Mouse (Mus musculus) embryonic stem cell, embryonic (primary cell): ENCODE measurements around the gene Psmd13.
"Not testable (repeated sequence)": the region's sequence is repeated elsewhere in the genome, so short reads cannot be mapped to it uniquely, and the experiment has no call there.

Experiments
- CTCF ChIA-PET, 4 experiments: fragments of 300-600 bp in 2 of 4; fragments of 350-600 bp in 2 of 4; sonication (Branson Sonifier 250); formaldehyde crosslinking; loops; one replicate each; lab custom pipeline; 2022; ENCODE audit warnings: inconsistent platforms in 2 of 4; lab: Charles Lee
- POLR2A ChIA-PET, 4 experiments: fragments of 300-600 bp in 2 of 4; fragments of 350-600 bp in 2 of 4; sonication (Branson Sonifier 250); formaldehyde crosslinking; loops; one replicate each; lab custom pipeline; 2022; ENCODE audit warnings: antibody characterized with exemption in 4 of 4, inconsistent platforms in 1 of 4; lab: Charles Lee

Gene Psmd13

GRCm38 (mm10) chr7:140879355-140879754 is 2.4 kb upstream of the Psmd13 start:
- POLR2A ChIA-PET: interaction anchor here in 1 of 4 experiments (2.0 kb wide), 1 partner anchor 10 kb away, joined by 6 read pairs; no protein-coding TSS in a partner anchor
- CTCF ChIA-PET: no interaction called here

DNA sequence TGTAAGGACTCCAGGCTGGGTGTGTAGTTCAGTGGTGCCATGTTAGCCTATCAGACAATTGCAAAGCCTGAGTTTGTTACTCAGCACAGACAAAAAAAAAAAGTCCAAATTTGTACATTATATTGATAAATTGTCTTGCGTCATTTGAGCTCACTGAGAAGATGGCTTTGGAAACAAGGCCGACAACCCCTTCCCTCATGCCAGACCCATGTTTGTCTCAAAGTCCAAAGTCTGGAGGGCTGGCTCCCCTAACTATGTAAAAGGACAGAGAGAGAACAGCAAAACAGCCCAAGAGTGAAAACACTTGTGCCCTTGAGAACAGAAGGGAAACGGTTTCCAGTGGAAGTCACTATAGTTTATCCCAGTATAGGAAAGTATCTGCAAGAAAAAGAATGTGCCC is 1.3 kb upstream of the Psmd13 start:
- CTCF ChIA-PET: interaction anchor here in 2 of 4 experiments (0.6 to 1.0 kb wide), 2 partner anchors 12 to 61 kb away, joined by 3 read pairs; partner anchors contain the start of gene Pgghg (in 1 of the 2)
- POLR2A ChIA-PET: interaction anchor here (0.6 to 3.1 kb wide), 25 partner anchors 8 to 1232 kb away, joined by 3 to 35 read pairs (median 5); partner anchors contain the start of genes Gm45785 (in 3 of the 4), Bet1l (in 2 of the 4), Ric8a (in 2 of the 4) and Echs1 (in 1 of the 4)

GRCm38 (mm10) chr7:140880865-140881515 is 778 bp upstream of the Psmd13 start:
- ChIA-PET CTCF (interaction anchor here in 2 of 4 experiments (0.6 to 1.9 kb wide), 3 partner anchors 12 to 60 kb away, joined by 3 to 9 read pairs (median 3); partner anchors contain the start of gene Pgghg (in 1 of the 2)), POLR2A (interaction anchor here (0.6 to 3.1 kb wide), 33 partner anchors 9 to 1233 kb away, joined by 3 to 35 read pairs (median 5); partner anchors contain the start of genes Gm45785 (in 3 of the 4), Bet1l (in 2 of the 4), Ric8a (in 2 of the 4) and Echs1 (in 1 of the 4))

DNA sequence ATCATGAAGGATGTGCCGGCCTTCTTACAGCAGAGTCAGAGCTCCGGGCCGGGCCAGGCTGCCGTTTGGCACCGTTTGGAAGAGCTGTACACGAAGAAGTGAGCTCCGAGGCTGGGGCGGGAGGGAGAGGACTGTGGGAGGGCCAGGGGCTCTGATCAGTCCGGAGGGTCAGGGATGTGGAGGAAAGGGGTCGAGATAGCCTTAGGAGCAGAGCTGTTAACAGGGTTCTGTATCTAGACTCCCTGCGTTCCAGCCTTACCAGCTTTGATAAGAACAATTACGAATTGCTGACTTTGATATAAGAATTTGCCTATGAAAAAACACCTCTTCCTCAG is 668 bp downstream of the Psmd13 start:
- ChIA-PET POLR2A (interaction anchor here (0.5 to 3.1 kb wide), 32 partner anchors 9 to 766 kb away, joined by 3 to 35 read pairs (median 3); partner anchors contain the start of genes Gm45785 (in 3 of the 4), Ric8a (in 3 of the 4), Bet1l (in 2 of the 4) and Zfp941 (in 2 of the 4)), CTCF (interaction anchor here in 3 of 4 experiments (0.5 to 1.9 kb wide), 6 partner anchors 21 to 694 kb away, joined by 3 to 9 read pairs (median 3); no protein-coding TSS in a partner anchor)

DNA sequence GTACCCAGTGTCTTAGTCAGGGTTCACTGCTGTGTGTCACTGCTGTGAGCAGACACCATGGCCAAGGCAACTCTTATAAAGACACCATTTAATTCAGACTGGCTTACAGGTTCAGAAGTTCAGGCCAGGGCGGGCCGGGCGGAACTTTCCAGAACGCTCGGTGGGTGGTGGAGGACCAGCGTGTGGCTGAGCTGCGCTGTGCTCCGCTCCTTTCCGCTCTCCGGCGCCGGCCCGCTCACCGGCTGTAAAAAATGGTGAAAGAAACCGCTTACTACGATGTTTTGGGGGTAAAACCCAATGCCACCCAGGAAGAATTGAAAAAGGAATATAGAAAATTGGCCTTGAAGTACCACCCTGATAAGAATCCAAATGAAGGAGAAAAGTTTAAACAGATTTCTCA is 8.9 kb downstream of the Psmd13 start:
- CTCF ChIA-PET: not testable (repeated sequence)
- POLR2A ChIA-PET: interaction anchor here in 2 of 4 experiments (1.4 to 1.7 kb wide), 3 partner anchors 10 to 179 kb away, joined by 3 to 6 read pairs (median 3); no protein-coding TSS in a partner anchor

GRCm38 (mm10) chr7:140894031-140894430 is 12.3 kb downstream of the Psmd13 start:
- ChIA-PET POLR2A (interaction anchor here in 3 of 4 experiments (0.7 to 2.0 kb wide), 9 partner anchors 9 to 73 kb away, joined by 3 to 6 read pairs (median 4); partner anchors contain the start of genes Bet1l (in 2 of the 3), Psmd13 (in 1 of the 3), Ric8a (in 1 of the 3) and Sirt3 (in 1 of the 3)), CTCF (interaction anchor here in 1 of 4 experiments (0.9 to 1.2 kb wide), 2 partner anchors 10 to 15 kb away, joined by 4 read pairs; no protein-coding TSS in a partner anchor)

- ChIA-PET POLR2A (interaction anchor here in 3 of 4 experiments (0.6 to 2.0 kb wide), 10 partner anchors 9 to 74 kb away, joined by 3 to 6 read pairs (median 4); partner anchors contain the start of genes Bet1l (in 3 of the 3), Ric8a (in 2 of the 3), Psmd13 (in 1 of the 3) and Sirt3 (in 1 of the 3)), CTCF (interaction anchor here in 1 of 4 experiments (0.9 to 1.2 kb wide), 2 partner anchors 9 to 14 kb away, joined by 4 read pairs; no protein-coding TSS in a partner anchor)
Observed at GRCm38 (mm10) chr7:140894611-140895010, 12.8 kb downstream of the Psmd13 start.

DNA sequence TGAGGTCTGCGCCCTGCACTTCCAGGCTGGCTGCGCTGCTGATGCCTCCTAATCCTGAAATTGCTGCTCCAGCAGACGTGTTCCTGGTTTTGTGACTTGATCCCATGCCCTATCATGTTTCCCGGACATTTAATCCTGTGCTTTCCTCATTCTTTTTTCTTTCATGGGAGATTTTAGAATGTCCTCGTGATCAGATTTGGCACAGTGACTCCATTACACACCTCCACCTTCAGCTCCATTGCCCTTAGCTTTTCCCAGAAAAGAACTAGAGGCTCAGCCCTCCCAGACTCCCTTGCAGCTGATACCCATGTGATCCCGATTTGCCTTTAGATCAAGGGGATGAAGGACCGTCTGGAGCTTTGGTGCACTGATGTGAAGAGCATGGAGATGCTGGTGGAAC is 16.1 kb downstream of the Psmd13 start:
- POLR2A ChIA-PET: interaction anchor here in 1 of 4 experiments (1.3 to 1.4 kb wide), 2 partner anchors 15 to 17 kb away, joined by 3 to 4 read pairs; partner anchors contain the start of gene Sirt3
- CTCF ChIA-PET: interaction anchor here in 1 of 4 experiments (0.9 kb wide), 1 partner anchor 53 kb away, joined by 4 read pairs; the partner anchor contains the start of gene Scgb1c1

GRCm38 (mm10) chr7:140899121-140899520 is 17.4 kb downstream of the Psmd13 start:
- POLR2A ChIA-PET: interaction anchor here in 2 of 4 experiments (0.5 to 2.5 kb wide), 14 partner anchors 9 to 326 kb away, joined by 3 to 7 read pairs (median 4); partner anchors contain the start of genes Gm45785 (in 1 of the 2), Psmd13 (in 1 of the 2), Ric8a (in 1 of the 2) and Sirt3 (in 1 of the 2)
- CTCF ChIA-PET: interaction anchor here in 2 of 4 experiments (0.8 to 1.1 kb wide), 3 partner anchors 9 to 54 kb away, joined by 3 to 5 read pairs (median 3); partner anchors contain the start of gene Scgb1c1 (in 2 of the 2)

GRCm38 (mm10) chr7:140900220-140900619 is 18.5 kb downstream of the Psmd13 start, which contains the start of gene Cox8b:
Cox8b (minus strand) TSS chr7:140900446.
- POLR2A ChIA-PET: interaction anchor here in 2 of 4 experiments (0.9 to 2.5 kb wide), 6 partner anchors 8 to 59 kb away, joined by 3 to 7 read pairs (median 6); no protein-coding TSS in a partner anchor
- CTCF ChIA-PET: no interaction called here

DNA sequence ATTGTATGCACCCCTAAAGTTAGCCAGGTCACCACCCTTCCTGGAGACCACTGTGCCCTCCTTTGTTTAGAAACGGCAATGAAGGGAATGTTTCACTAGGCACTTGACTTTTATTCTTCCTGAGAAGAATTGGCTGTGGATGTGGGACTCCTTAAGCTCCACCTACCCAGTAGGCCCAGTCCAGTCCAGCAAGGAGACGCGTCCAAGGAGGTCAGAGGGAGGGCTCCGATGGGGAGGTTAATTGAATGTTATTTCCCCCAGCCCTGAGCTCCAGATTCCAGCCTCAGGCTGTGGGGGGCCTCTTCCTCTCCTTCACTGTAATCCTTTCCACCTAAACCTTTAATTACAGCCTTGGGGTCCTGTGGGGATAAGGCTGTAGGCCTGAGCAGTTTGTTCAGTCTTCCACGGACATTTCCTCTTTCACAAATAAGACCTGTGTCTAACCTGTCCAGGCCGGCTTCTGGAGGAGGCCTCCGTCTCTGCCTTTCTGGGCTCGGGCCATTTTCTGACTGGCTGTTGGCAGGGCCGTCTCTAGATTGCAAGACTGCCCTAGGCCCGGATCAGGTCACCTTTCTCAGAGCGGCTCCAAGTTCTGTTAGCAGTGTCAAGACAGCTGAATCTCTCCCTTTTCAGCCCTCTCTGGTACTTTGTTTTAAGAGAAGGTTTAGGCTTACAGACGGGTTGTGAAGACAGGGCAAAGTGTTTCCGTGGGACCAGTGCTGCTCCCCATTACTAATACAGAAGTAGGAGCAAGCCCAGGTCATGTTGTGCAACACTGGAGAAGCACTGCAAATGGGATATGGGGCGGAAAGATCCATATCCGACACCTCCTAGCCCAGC is 20.5 kb downstream of the Psmd13 start:
- CTCF ChIA-PET: interaction anchor here (0.9 to 3.1 kb wide), 23 partner anchors 9 to 715 kb away, joined by 3 to 50 read pairs (median 5); partner anchors contain the start of genes Scgb1c1 (in 3 of the 4), Odf3 (in 2 of the 4), Pgghg (in 1 of the 4) and Psmd13 (in 1 of the 4)

DNA sequence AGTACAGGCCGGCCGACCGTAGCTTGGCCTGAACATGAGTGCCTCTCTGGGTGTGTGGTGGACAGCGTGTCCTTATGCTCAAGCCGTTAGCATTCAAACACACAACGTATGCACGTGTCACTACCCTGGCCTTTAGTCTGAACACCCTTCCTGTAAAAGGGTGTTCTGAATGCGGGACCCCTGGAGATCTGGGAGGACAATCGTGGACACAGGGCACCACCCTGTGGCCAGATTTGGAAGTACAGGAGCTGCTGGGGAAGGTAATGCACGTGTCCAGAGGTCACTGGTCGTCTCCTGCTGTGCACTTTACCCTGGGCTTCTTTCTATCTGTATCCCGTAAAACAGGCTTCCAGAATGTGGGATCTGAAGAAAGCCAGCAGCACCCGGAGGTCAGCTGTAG is 21.4 kb downstream of the Psmd13 start:
- ChIA-PET POLR2A (interaction anchor here in 3 of 4 experiments (0.6 to 2.3 kb wide), 38 partner anchors 9 to 822 kb away, joined by 3 to 12 read pairs (median 4); partner anchors contain the start of genes Sirt3 (in 3 of the 3), Gm45785 (in 2 of the 3), Nlrp6 (in 2 of the 3) and Odf3 (in 2 of the 3)), CTCF (interaction anchor here (0.5 to 3.1 kb wide), 61 partner anchors 9 to 1719 kb away, joined by 3 to 50 read pairs (median 4); partner anchors contain the start of genes Scgb1c1 (in 4 of the 4), Odf3 (in 3 of the 4), Sirt3 (in 2 of the 4) and Bet1l (in 1 of the 4))

More for the DNA sequence above, 20.5 kb downstream of the Psmd13 start:
- POLR2A ChIA-PET: interaction anchor here in 3 of 4 experiments (0.7 to 2.3 kb wide), 19 partner anchors 8 to 821 kb away, joined by 3 to 12 read pairs (median 4); partner anchors contain the start of genes Sirt3 (in 3 of the 3), Psmd13 (in 2 of the 3), Gm45785 (in 1 of the 3) and Nlrp6 (in 1 of the 3)

- POLR2A ChIA-PET: interaction anchor here in 1 of 4 experiments (0.8 to 1.8 kb wide), 4 partner anchors 11 to 70 kb away, joined by 3 to 8 read pairs (median 4); no protein-coding TSS in a partner anchor
- CTCF ChIA-PET: interaction anchor here in 3 of 4 experiments (1.1 to 1.6 kb wide), 7 partner anchors 99 to 271 kb away, joined by 3 to 6 read pairs (median 3); no protein-coding TSS in a partner anchor
Observed at GRCm38 (mm10) chr7:140905642-140906081, 23.9 kb downstream of the Psmd13 start.

DNA sequence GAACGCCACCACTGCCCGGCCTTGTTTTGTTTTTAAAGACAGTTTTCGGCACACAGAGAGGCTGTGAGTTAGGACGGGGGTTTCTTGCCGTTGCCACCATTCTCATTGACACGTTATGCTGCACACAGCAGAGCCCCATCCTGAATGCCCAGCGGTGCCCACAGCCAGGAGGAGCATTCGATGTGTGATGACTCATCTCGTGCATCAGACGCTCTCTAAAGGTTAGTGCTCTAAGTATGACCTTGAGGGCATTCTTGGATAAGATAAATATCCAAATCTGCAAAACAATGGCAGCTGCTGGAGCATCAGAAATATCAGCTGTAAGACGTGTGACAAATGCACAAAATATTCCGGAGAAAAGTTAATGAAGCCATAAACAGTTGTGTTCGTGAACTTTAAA is 25.4 kb downstream of the Psmd13 start:
- ChIA-PET CTCF (interaction anchor here (0.6 to 3.9 kb wide), 19 partner anchors 13 to 453 kb away, joined by 3 to 48 read pairs (median 12); partner anchors contain the start of genes Nlrp6 (in 2 of the 4) and Scgb1c1 (in 1 of the 4)), POLR2A (interaction anchor here in 2 of 4 experiments (0.9 to 3.2 kb wide), 6 partner anchors 15 to 216 kb away, joined by 4 to 30 read pairs (median 12); partner anchors contain the start of genes Nlrp6 (in 1 of the 2), Psmd13 (in 1 of the 2) and Sirt3 (in 1 of the 2))

DNA sequence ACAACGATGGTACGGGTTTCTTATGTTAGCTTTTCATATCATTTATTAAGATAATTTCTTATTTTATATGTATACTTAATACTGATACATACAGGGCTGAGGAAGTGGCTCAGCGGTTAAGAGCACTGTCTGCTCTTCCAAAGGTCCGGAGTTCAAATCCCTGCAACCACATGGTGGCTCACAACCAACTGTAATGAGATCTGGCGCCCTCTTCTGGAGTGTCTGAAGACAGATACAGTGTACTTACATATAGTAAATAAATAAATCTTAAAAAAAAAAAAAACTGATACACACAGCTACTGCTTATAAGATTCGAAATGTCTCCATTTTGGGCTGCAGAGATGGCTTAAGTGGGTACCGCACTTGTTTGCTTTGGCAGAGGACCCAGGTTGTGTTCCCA is 25.9 kb downstream of the Psmd13 start:
- POLR2A ChIA-PET: interaction anchor here in 3 of 4 experiments (0.9 to 3.2 kb wide), 22 partner anchors 8 to 828 kb away, joined by 3 to 30 read pairs (median 7); partner anchors contain the start of genes Gm45785 (in 2 of the 3), Pgghg (in 2 of the 3), Ric8a (in 2 of the 3) and Bet1l (in 1 of the 3)
- CTCF ChIA-PET: interaction anchor here (0.6 to 3.9 kb wide), 43 partner anchors 12 to 695 kb away, joined by 3 to 48 read pairs (median 7); partner anchors contain the start of genes Nlrp6 (in 2 of the 4), Pgghg (in 2 of the 4), Ric8a (in 2 of the 4) and Bet1l (in 1 of the 4)
